Mouse (Mus musculus) CD4-positive, CD25-positive, alpha-beta regulatory T cell, adult 4 months (primary cell): ENCODE results near the gene Rbms3. TPM values are rescaled to one million over a fixed set of nuclear protein-coding genes. Genes with fewer than 3 reads are reported as not detected.

ENCODE experiments used
- ATAC-seq: one replicate; pipeline ENCODE4 v1.8.0; 2017
- polyA plus RNA-seq, 2 experiments: library from polyadenylated mRNA; unstranded; fragments of 100-300 nt; shearing (Covaris generic); gene quantifications; one replicate each; pipeline ENCODE4 v1.2.1; 2017

Rbms3 gene
- polyA plus RNA-seq, 2 experiments from 2014 or later, result 0.07 TPM; not detected in 1

GRCm38 (mm10) chr9:117091253-117092176 lies 538.2 kb downstream of the Rbms3 start:
- ATAC-seq, result no peak

- ATAC-seq, result no peak
These were observed 540.1 kb downstream of the Rbms3 start for GRCm38 (mm10) chr9:117089409-117090147.

GRCm38 (mm10) chr9:117088309-117088708 lies 541.4 kb downstream of the Rbms3 start:
- no peak for ATAC-seq

GRCm38 (mm10) chr9:117085706-117086105 lies 544.0 kb downstream of the Rbms3 start:
- no peak for ATAC-seq

GRCm38 (mm10) chr9:117084471-117084870 lies 545.2 kb downstream of the Rbms3 start:
- no peak for ATAC-seq

- ATAC-seq, result no peak
These were observed 550.2 kb downstream of the Rbms3 start for GRCm38 (mm10) chr9:117079471-117079870.

GRCm38 (mm10) chr9:117077548-117077947 lies 552.2 kb downstream of the Rbms3 start:
- ATAC-seq, result no peak

DNA sequence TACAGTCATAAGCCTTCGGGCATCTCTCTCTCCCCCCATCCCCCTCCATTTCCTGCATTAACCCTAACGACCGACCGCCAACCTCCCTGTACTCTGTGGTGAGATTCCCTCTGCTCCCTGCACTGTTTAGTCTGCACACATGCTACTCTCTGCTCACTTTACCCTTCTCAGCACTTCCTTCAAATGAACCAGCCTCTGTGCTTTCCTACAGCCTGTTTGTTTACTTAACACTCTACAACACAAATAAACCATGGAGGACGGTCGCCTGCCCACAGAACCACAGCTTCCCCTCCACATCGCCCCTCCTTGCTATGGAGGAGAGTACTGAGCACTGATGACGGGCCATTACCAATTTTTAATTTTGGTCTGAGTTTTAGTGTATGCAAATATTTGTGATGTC lies 552.9 kb downstream of the Rbms3 start:
- no peak for ATAC-seq

DNA sequence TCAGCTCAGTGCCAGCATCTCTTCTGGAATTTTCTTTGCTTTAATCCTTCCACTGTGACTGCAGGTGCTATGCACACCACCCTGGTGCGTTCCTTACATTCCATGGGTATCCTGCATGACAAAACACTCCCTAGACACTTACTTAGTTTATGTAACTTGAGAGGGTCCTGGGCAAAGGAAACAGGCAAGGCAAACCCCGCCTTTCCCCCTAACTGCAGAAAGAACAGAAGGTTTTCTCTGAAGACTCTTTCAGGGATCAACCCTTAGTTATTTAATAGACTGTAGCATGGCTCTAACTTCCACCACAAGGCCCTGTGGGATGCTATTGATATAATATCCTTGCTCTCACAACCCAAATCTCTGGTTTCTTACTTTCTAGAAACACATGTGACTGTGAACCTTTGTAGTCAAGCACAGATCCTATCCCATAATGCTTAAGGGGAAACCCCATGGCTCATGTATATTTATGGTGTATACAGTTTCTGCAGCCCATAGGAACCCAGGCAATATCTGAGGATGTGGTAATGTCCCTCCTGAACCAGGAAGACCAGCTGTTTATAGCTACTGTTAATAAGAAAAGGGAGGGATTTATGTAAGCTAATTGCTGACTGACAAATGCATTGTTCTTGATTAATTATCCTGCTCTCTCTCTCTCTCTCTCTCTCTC lies 557.1 kb downstream of the Rbms3 start:
- no peak for ATAC-seq

- no peak for ATAC-seq
These were observed 559.1 kb downstream of the Rbms3 start for GRCm38 (mm10) chr9:117070616-117071015.

DNA sequence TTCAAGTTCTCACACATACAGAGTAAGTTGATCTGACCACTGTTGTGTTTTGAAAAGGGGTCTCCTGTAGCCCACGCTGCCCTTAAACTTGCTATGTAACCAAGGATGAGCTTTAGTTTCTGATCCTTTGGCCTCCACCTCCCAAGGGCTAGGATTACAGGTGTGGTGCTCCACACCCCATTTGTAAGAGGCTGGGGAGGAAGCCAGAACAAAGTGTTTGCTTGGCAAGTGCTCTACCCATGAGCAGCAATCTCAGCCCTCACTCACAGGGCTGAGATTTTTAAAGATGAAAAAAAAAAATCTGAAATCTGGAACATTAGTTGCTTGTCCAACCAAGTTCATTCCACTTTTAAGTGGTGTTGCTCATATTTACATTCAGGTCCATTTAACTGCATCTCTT lies 560.5 kb downstream of the Rbms3 start:
- ATAC-seq, result no peak

GRCm38 (mm10) chr9:117067703-117068419 lies 561.9 kb downstream of the Rbms3 start:
- ATAC-seq, result no peak

DNA sequence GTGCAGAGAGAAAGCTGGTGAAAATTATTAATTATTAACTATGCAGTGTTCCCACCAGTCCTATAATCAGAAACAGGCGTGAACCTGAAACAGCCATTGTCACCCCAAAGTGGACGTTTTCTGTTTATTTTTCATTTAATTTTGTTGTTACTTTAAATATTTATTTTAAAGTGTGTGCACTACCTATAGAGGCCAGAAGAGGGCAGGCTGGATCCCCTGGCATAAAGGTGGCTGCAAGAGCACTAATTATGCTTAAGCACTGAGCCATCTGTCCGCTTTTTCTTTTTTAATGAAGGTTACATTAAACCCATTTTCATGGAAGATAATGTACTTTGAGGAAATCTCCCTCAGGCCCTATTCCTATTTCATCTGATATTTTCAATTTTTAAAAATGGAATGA lies 563.2 kb downstream of the Rbms3 start:
- ATAC-seq, result no peak

DNA sequence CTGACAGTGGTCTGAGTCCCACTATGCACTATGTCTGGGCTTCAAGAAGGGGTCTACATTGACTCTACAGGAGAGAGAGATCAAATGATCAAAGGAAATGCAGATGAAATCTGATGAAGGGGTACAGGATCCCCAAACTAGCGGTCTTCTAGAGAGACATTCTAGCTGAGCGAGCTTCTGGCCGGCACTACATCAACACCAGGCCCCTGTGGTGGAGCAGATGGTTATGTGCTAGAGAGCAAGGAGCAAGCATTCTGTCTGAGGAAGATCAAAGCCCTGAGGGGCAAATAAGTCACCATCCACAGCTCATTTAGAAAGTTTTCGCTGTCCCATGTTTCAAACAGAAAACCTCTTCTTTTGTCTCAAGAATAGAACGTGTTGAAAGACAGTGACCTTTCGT lies 564.1 kb downstream of the Rbms3 start:
- ATAC-seq, result no peak

- ATAC-seq, result no peak
These were observed 570.1 kb downstream of the Rbms3 start for GRCm38 (mm10) chr9:117059586-117059985.

GRCm38 (mm10) chr9:117059135-117059534 lies 570.6 kb downstream of the Rbms3 start:
- no peak for ATAC-seq

DNA sequence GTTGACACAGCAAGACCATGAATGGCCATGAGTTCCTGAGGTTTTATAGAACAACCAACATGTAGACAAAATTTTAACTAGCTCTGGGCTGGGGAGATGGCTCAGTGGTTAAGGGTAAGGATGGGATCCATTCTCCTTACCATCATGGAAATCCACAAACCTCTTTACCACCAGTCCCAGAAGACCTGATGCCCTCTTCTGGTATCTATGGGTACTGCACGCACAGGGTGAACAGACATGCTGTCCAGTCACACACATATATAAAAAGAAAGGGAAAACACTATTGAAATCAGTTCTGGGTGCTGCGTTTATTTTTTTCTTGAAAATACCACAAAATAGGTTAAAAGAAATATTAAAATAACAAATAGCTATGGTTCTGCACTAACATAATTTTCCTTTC lies 577.8 kb downstream of the Rbms3 start:
- ATAC-seq, result no peak

DNA sequence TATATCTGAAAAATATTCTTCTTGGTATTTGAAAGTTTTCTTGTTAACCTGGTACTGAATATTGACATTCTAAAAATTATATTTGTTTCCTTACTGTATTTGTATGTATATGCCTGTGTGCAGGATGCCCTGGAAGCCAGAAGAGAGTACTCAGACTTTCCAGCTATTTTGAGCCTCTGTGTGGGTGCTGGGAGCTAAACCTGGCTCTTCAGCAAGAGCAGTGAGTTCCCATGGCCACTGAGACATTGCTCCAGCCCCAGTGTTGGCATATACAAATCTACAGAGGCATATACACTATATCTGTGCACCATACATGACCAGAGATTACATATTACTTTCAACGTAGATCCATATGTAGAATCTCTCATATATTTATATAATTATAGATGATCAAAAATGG lies 581.1 kb downstream of the Rbms3 start:
- no peak for ATAC-seq

- ATAC-seq, result no peak
These were observed 587.7 kb downstream of the Rbms3 start for GRCm38 (mm10) chr9:117041993-117042366.

- ATAC-seq, result no peak
These were observed 588.3 kb downstream of the Rbms3 start for GRCm38 (mm10) chr9:117041291-117041992.

- ATAC-seq, result no peak
These were observed 589.7 kb downstream of the Rbms3 start for GRCm38 (mm10) chr9:117039941-117040453.

DNA sequence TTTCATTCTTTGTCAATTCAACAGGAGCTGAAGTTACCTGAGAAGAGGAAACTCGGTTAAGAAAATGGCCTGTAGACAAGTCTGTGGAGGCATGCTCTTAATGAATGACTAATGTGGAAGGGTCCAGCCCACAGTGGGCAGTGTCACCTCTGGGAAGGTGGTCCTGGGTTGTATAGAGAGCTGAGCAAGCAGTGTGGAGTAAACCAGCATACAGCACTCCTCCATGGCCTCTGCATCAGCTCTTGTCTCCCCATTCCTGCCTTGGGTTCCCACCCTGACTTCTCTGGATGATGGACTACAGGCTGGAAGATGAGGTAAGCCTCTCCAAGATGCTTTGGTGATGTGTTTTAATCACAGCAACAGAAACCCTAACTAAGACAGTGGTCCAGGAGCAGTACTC lies 597.0 kb downstream of the Rbms3 start:
- ATAC-seq, result no peak
